Mouse (Mus musculus) midbrain, embryonic 10.5 days (tissue): ENCODE measurements around the gene Twist1. TPM values are rescaled to one million over a fixed set of nuclear protein-coding genes. Genes with fewer than 3 reads are reported as not detected.

Experiments used
- DNase-seq: peaks from one replicate; pipeline ENCODE4 v3.0.0-alpha.2; 2017; ENCODE audit warnings: low spot score
- H3K27ac ChIP-seq: fragments of 300-500 bp; sonication (generic); replicated peaks from 2 replicates; pipeline ENCODE4 v1.5.1; 2016; ENCODE audit warnings: mild to moderate bottlenecking
- H3K27me3 ChIP-seq: fragments of 300-500 bp; sonication (generic); 2 replicates; pipeline ENCODE4 v1.6.1; 2016; ENCODE audit warnings: low read depth, mild to moderate bottlenecking; ENCODE audit not compliant: poor library complexity, severe bottlenecking
- H3K36me3 ChIP-seq: fragments of 300-500 bp; sonication (generic); 2 replicates; pipeline ENCODE4 v1.6.1; 2016; ENCODE audit warnings: mild to moderate bottlenecking, moderate library complexity
- H3K4me1 ChIP-seq: fragments of 300-500 bp; sonication (generic); 2 replicates; pipeline ENCODE4 v1.6.1; 2016
- H3K4me3 ChIP-seq: fragments of 300-500 bp; sonication (generic); 2 replicates; pipeline ENCODE4 v1.5.1; 2016; ENCODE audit warnings: mild to moderate bottlenecking, moderate library complexity
- H3K9me3 ChIP-seq: fragments of 300-500 bp; sonication (generic); replicated peaks from 2 replicates; pipeline ENCODE4 v1.6.1; 2016; ENCODE audit warnings: mild to moderate bottlenecking
- WGBS: fragments of 180-500 bp; shearing (Covaris S2); methylation state at CpG from one replicate; pipeline ENCODE4 v1.1.7; 2016; 5-methylcytosine and 5-hydroxymethylcytosine counted together
- polyA plus RNA-seq: library from polyadenylated mRNA; unstranded; fragments of >200 nt; fragmentation: Nextera tagmentation; extraction: Ambion mirVana; gene quantifications from 2 replicates; pipeline ENCODE4 v1.2.1, GENCODE M21; 2016

The Twist1 gene
- polyA plus RNA-seq, 1 experiment from 2014 or later, result 8.5 TPM

- Histone ChIP-seq H3K27ac (no peak overlapping the region), H3K4me1 (peaks cover 3% of the 10 kb centered on the region; the same call in 1 of the 2 replicates), H3K4me3 (no peak overlapping the region), H3K9me3 (no peaks in the 10 kb centered on the region), H3K36me3 (no peaks in the 10 kb centered on the region), H3K27me3 (no peaks in the 10 kb centered on the region)
- DNase-seq, result no peak
- 75% methylated on average over 4 of the region's 4 CpGs for WGBS
These were observed 22.7 kb downstream of the Twist1 start for GRCm38 (mm10) chr12:33980159-33980558.

- Histone ChIP-seq H3K36me3 (no peaks in the 10 kb centered on the region), H3K4me3 (no peak overlapping the region), H3K27me3 (no peaks in the 10 kb centered on the region), H3K9me3 (no peaks in the 10 kb centered on the region), H3K27ac (no peak overlapping the region), H3K4me1 (peaks cover 3% of the 10 kb centered on the region; the same call in 1 of the 2 replicates)
- 67% methylated on average over 7 of the region's 7 CpGs for WGBS
- no peak for DNase-seq
These were observed 24.0 kb downstream of the Twist1 start for GRCm38 (mm10) chr12:33981433-33981832.

DNA sequence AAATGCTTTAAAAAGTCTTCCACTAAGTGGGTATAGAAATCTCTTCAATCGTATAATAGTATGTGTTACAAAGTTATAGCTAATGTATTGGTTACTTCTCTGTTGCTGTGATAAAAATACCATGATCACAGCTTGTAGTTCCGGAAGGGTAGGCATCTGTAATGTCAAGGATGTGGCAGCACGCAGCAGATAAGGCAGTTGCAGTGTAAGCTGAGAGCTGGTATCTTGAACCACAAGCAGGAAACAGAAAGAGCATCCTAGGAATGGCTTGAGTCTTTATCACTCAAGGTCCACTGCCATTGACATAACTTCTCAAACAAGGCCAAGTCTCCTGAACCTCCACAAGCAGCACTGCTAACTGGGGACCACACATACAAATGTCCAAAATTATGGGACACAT is 35.7 kb downstream of the Twist1 start:
- no peaks in the 10 kb centered on the region for H3K9me3 ChIP-seq
- H3K4me1 ChIP-seq, result no peaks in the 10 kb centered on the region
- H3K36me3 ChIP-seq, result no peaks in the 10 kb centered on the region
- DNase-seq, result no peak
- H3K27me3 ChIP-seq, result no peaks in the 10 kb centered on the region
- H3K4me3 ChIP-seq, result no peak overlapping the region
- H3K27ac ChIP-seq, result no peak overlapping the region
- 86% methylated on average over 3 of the region's 3 CpGs for WGBS

Other genes starting within 250 kb of the Twist1 start
- 4.3 and 5.5 TPM in 2 replicates for gene Ferd3l, start 29.2 kb upstream of the Twist1 start, polyA plus RNA-seq